Mouse (Mus musculus) limb, embryonic 15.5 days (tissue): ENCODE results near the gene Tmprss2. TPM values are rescaled to one million over a fixed set of nuclear protein-coding genes. Genes with fewer than 3 reads are reported as not detected.

Source experiments
- ATAC-seq: fragments of 200-750 bp; cut with Nextera tagmentation; 2 replicates; pipeline ENCODE4 v1.8.0; 2017; ENCODE audit warnings: low read depth, moderate TSS enrichment; ENCODE audit not compliant: insufficient number of reproducible peaks, low FRiP score, low TSS enrichment
- H3K27ac ChIP-seq: fragments of 300-500 bp; sonication (generic); 2 replicates; pipeline ENCODE4 v1.5.1; 2015; ENCODE audit warnings: moderate library complexity, mild to moderate bottlenecking, inconsistent platforms
- H3K27me3 ChIP-seq: fragments of 300-500 bp; sonication (generic); 2 replicates; pipeline ENCODE4 v1.6.1; 2015; ENCODE audit warnings: inconsistent platforms
- H3K36me3 ChIP-seq: fragments of 300-500 bp; sonication (generic); 2 replicates; pipeline ENCODE4 v1.6.1; 2015; ENCODE audit warnings: inconsistent platforms
- H3K4me1 ChIP-seq: fragments of 300-500 bp; sonication (generic); 2 replicates; pipeline ENCODE4 v1.6.1; 2015; ENCODE audit warnings: inconsistent platforms
- H3K4me2 ChIP-seq: fragments of 300-500 bp; sonication (generic); 2 replicates; pipeline ENCODE4 v1.6.1; 2015; ENCODE audit warnings: mild to moderate bottlenecking, inconsistent platforms
- H3K4me3 ChIP-seq: fragments of 300-500 bp; sonication (generic); 2 replicates; pipeline ENCODE4 v1.5.1; 2015; ENCODE audit warnings: mild to moderate bottlenecking, inconsistent platforms
- H3K9ac ChIP-seq: fragments of 300-500 bp; sonication (generic); 2 replicates; pipeline ENCODE4 v1.6.1; 2015; ENCODE audit warnings: inconsistent platforms
- H3K9me3 ChIP-seq: fragments of 300-500 bp; sonication (generic); 2 replicates; pipeline ENCODE4 v1.6.1; 2016; ENCODE audit warnings: inconsistent platforms
- WGBS: fragments of 180-500 bp; shearing (Covaris S2); methylation state at CpG from one replicate; pipeline ENCODE4 v1.1.7; 2015; 5-methylcytosine and 5-hydroxymethylcytosine counted together
- polyA plus RNA-seq: library from polyadenylated mRNA; unstranded; fragments of >200 nt; fragmentation: Nextera tagmentation; extraction: Ambion mirVana; gene quantifications from 2 replicates; pipeline ENCODE4 v1.2.1, GENCODE M21; 2015

The Tmprss2 gene
- polyA plus RNA-seq, 1 experiment from 2014 or later = 0.97 TPM

- Histone ChIP-seq H3K4me2 (no peak overlapping the region), H3K4me3 (no peak overlapping the region), H3K36me3 (no peaks in the 10 kb centered on the region), H3K9ac (no peak overlapping the region), H3K27me3 (no peaks in the 10 kb centered on the region), H3K27ac (no peak overlapping the region), H3K4me1 (no peaks in the 10 kb centered on the region), H3K9me3 (no peaks in the 10 kb centered on the region)
- ATAC-seq = no peak
- WGBS = 76% methylated on average over 3 of the region's 3 CpGs
Measured at GRCm38 (mm10) chr16:97516341-97516740, 94.7 kb downstream of the Tmprss2 start.

Other genes starting within 250 kb of the Tmprss2 start
- gene Mx1, start 148.3 kb downstream of the Tmprss2 start, polyA plus RNA-seq = 0.23 and 0.30 TPM in 2 replicates
- gene Fam3b, start 96.4 kb downstream of the Tmprss2 start, polyA plus RNA-seq = 2.2 and 3.1 TPM in 2 replicates
- gene Ripk4, start 152.6 kb upstream of the Tmprss2 start, polyA plus RNA-seq = 23.2 and 26.0 TPM in 2 replicates
- gene Prdm15, start 240.7 kb upstream of the Tmprss2 start, polyA plus RNA-seq = 9.0 and 10.2 TPM in 2 replicates